Mouse (Mus musculus) hindbrain, embryonic 13.5 days (tissue): ENCODE data around the gene Foxd4. TPM values are rescaled to one million over a fixed set of nuclear protein-coding genes. Genes with fewer than 3 reads are reported as not detected.
A peak's percentile ranks its signal among the peaks of the same experiment; 100 is the strongest.
"Not testable (repeated sequence)": the region's sequence is repeated elsewhere in the genome, so short reads cannot be mapped to it uniquely, and the experiment has no call there.

Experiments used
- ATAC-seq: fragments of 200-750 bp; cut with Nextera tagmentation; 2 replicates; pipeline ENCODE4 v1.8.0; 2017; ENCODE audit warnings: moderate TSS enrichment; ENCODE audit not compliant: low FRiP score
- H3K27ac ChIP-seq: fragments of 300-500 bp; sonication (generic); 2 replicates; pipeline ENCODE4 v1.5.1; 2015; ENCODE audit warnings: inconsistent platforms, mild to moderate bottlenecking, moderate library complexity
- H3K27me3 ChIP-seq: fragments of 300-500 bp; sonication (generic); 2 replicates; pipeline ENCODE4 v1.6.1; 2015; ENCODE audit warnings: mild to moderate bottlenecking, inconsistent platforms
- H3K36me3 ChIP-seq: fragments of 300-500 bp; sonication (generic); 2 replicates; pipeline ENCODE4 v1.6.1; 2015; ENCODE audit warnings: mild to moderate bottlenecking, inconsistent platforms
- H3K4me1 ChIP-seq: fragments of 300-500 bp; sonication (generic); replicated peaks from 2 replicates; pipeline ENCODE4 v1.6.1; 2015; ENCODE audit warnings: inconsistent platforms
- H3K4me2 ChIP-seq: fragments of 300-500 bp; sonication (generic); 2 replicates; pipeline ENCODE4 v1.6.1; 2015; ENCODE audit warnings: inconsistent platforms, mild to moderate bottlenecking, moderate library complexity
- H3K4me3 ChIP-seq: fragments of 300-500 bp; sonication (generic); 2 replicates; pipeline ENCODE4 v1.5.1; 2015; ENCODE audit warnings: mild to moderate bottlenecking, inconsistent platforms
- H3K9ac ChIP-seq: fragments of 300-500 bp; sonication (generic); 2 replicates; pipeline ENCODE4 v1.6.1; 2015; ENCODE audit warnings: mild to moderate bottlenecking, inconsistent platforms
- H3K9me3 ChIP-seq: fragments of 300-500 bp; sonication (generic); 2 replicates; pipeline ENCODE4 v1.6.1; 2016; ENCODE audit warnings: inconsistent platforms
- WGBS: fragments of 180-500 bp; shearing (Covaris S2); methylation state at CpG from one replicate; pipeline ENCODE4 v1.1.7; 2015; 5-methylcytosine and 5-hydroxymethylcytosine counted together
- polyA plus RNA-seq: library from polyadenylated mRNA; unstranded; fragments of >200 nt; fragmentation: Nextera tagmentation; extraction: Ambion mirVana; gene quantifications from 2 replicates; pipeline ENCODE4 v1.2.1, GENCODE M21; 2015

Gene Foxd4
- polyA plus RNA-seq, 1 experiment from 2014 or later = 0.19 TPM

DNA sequence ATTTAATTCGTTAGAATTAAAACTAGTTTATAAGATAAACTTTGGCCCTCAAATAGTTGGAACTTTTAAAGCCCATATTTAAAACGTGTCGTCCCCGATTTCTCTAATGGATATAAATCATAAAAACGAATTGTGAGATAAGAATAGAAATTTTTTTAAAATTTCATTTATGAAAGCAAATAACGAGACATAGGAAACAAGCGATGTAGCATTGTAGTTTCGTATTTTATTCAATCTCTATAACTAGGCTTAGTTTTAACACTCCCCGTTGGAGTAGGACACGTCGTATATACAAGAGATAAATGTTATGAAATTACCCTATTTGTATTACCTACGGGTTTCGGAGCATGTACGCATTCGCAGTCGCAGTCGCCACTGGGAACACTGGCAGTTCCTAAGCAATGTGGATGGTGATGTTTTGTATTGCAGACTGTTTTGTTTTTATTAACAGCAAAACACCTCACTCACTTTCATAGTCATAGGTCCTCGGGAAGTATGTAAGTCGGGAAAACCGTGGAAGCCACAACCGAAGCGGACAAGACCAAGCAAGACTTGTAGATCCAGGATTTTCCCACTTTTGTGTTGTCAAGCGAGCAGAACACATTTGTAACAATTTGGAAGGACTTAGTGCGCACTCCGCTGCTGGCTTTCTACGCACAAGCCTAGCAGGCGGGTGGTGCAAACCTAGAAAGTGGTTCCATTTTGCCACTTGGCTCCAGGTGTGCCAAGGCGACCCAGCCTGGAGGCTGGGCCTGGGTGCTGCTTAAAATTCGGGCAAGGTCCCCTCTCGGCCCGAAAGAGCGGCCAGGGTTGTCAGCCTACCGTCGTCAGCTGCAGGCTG lies 2.0 kb downstream of the Foxd4 start:
- ATAC-seq = no peak
- Histone ChIP-seq H3K4me1 (peaks cover 23% of the 10 kb centered on the region), H3K4me3 (peak overlapping the region; percentile 39), H3K4me2 (peak overlapping the region; percentile 64), H3K27ac (no peak overlapping the region), H3K9me3 (no peaks in the 10 kb centered on the region), H3K9ac (no peak overlapping the region), H3K36me3 (no peaks in the 10 kb centered on the region), H3K27me3 (peaks cover 86% of the 10 kb centered on the region)
- WGBS = 2% methylated on average over 34 of the region's 34 CpGs

DNA sequence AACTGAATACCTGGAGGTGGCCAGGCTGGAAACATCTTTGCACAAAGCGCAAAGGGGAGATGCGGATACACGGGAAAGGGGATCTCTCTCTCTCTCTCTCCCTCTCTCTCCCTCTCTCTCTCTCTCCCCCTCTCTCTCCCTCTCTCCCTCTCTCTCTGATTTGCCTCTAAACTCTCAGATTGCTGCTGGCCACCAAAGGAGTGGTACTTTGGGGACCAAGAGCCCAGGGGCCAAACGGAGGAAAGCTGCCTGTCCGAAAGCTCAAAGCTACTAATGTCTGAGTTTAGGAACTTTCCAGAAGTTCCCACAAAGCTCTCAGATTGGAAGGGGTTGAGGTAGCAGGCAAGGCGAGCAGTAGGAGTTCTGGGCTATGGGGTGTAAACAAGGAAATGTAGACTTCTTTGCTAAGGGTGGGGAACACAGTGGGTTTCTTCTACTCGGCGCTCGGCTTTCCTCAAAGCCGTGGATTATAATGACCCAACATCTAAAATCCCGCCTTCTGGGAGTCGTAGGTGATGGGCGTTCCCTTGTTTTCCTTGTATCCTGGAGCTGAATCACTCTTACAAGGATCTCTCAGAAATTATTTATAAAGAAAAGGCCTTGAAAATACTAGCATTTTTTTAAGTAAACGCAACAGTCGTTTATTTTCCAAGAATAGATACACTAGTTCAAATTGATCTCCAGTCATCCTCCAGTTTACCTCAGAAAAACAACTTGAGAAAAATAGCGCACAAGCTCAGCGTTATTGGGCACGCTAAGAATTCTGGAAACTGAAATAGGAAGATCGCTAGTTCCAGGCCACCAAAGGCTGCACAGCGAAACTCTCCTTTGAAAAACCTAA lies 2.9 kb downstream of the Foxd4 start:
- Histone ChIP-seq H3K36me3 (no peaks in the 10 kb centered on the region), H3K9ac (no peak overlapping the region), H3K27ac (no peak overlapping the region), H3K9me3 (no peaks in the 10 kb centered on the region), H3K4me2 (no peak overlapping the region), H3K4me3 (0 out of 2 replicates have a peak overlapping the region, but pooled peaks have one; percentile 20), H3K27me3 (peaks cover 85% of the 10 kb centered on the region), H3K4me1 (peaks cover 23% of the 10 kb centered on the region)
- no peak for ATAC-seq
- WGBS = 2% methylated on average over 20 of the region's 20 CpGs

DNA sequence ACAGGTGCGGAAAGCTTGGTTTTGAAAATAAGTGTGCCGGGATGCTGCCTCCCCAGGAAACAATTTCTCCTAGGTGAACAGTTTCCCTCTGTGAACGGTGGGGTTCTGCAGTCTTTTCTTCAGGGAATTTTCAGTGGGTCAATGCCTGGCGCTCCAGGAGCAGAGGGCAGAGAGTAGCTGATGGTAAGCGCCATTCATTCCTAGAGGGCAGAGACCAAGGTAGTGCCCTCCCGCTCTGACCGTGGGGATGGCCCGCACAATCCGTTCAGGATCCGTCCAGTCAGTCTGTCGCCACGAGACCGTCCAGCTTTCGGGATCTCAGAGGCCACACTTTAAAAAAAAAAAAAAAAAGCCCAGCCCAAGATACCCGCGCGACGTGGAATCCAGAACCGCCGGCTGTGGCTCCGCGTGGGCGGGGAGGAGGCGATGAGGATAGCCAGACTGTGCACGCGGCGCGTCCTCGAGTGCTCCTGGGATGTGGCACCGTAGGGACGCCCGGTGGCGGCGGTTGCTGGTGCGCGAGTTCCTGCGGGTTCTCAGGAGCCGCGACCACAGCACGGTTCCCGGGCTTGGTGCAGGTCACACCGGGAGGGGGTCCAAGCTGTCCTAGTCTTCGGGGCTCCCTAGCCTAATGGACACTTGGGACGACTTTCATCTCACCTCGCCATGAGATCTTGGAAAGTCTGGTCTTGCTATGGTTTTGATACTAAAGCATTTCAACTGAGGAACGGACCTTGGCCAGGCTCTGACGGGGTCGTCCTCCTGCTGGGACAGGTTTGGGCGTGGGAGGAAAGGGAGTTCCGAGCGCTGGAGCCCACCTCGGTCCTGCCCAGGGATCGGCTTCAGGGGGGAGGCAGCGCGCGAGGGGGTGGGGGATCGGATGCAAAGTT lies 3.7 kb downstream of the Foxd4 start:
- Histone ChIP-seq H3K27me3 (peaks cover 78% of the 10 kb centered on the region), H3K4me3 (peak overlapping the region; percentile 20), H3K9ac (no peak overlapping the region), H3K4me2 (peak overlapping the region; percentile 40), H3K4me1 (peaks cover 23% of the 10 kb centered on the region), H3K36me3 (no peaks in the 10 kb centered on the region), H3K27ac (no peak overlapping the region), H3K9me3 (no peaks in the 10 kb centered on the region)
- WGBS = 1% methylated on average over 57 of the region's 57 CpGs
- ATAC-seq = no peak

DNA sequence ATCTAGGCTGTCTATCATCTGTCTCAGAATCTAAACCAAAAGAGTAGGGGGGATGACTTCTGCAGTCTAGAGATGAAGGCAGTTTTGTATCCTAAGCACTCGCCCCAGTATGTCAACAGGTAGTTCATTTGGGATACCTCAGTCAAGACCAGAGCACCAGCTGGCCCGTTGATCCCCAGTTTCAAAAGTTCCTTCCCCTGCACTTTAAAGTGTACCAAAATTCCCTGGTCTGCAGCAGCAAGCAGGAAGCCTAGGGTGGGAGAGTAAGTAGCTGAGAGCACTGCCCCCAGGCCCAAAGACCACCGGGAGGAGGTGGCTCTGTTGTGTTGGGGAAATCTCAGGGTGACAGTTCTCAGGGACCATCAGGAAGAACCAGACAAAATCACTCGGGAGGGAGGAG lies 4.5 kb downstream of the Foxd4 start:
- peaks cover 70% of the 10 kb centered on the region for H3K27me3 ChIP-seq
- WGBS = 16% methylated on average over 4 of the region's 4 CpGs
- no peak for ATAC-seq

DNA sequence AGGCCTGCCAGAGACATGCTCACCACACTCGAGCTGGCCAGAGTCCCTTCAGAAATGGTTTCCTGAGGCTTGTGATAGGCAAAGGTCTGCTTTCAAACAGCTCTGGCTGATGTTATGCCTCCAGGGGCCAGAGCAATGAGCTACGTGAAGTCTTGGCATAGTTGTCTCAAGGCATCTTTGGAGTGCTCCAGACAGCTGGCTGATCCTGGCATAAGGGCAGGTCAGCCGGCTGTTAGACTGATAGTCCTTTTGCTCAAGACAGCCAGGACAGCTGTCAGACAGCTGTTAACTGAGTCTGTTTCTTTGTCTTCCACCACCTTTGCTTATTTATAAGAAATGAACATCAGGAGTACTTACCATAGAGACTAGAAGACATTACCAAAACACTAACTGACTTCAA lies 14.1 kb downstream of the Foxd4 start:
- H3K27ac ChIP-seq = no peak overlapping the region
- H3K4me2 ChIP-seq = no peak overlapping the region
- H3K4me1 ChIP-seq = no peaks in the 10 kb centered on the region; the same call in 1 of the 2 replicates
- no peak for ATAC-seq
- H3K27me3 ChIP-seq = peaks cover 15% of the 10 kb centered on the region; the same call in 1 of the 2 replicates
- WGBS = 81% methylated on average over 3 of the region's 3 CpGs
- no peak overlapping the region for H3K4me3 ChIP-seq
- H3K9me3 ChIP-seq = no peaks in the 10 kb centered on the region
- H3K36me3 ChIP-seq = no peaks in the 10 kb centered on the region
- H3K9ac ChIP-seq = no peak overlapping the region

More for the DNA sequence above, 4.5 kb downstream of the Foxd4 start:
- Histone ChIP-seq H3K9me3 (no peaks in the 10 kb centered on the region), H3K4me2 (no peak overlapping the region), H3K36me3 (no peaks in the 10 kb centered on the region), H3K27ac (no peak overlapping the region), H3K4me3 (no peak overlapping the region), H3K9ac (no peak overlapping the region), H3K4me1 (peaks cover 23% of the 10 kb centered on the region)

DNA sequence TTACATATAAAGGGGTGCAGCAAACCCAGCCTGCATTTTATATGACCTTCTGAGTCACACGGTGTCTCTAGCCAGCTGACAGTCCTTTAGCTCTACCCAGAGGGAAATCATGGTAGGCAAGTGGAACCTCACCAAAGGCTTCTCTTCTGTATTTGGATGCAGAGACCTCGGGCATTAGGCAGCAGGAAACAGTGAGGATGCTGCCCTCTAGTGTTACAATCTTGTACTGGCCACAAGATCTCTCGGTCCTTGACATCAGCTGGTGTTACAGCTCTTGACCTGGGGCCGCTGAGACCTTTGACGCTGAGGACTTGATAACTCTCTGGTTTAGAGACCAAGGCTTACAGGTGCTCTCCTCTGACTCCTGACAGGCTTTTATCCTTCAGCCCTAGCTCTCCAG lies 15.5 kb downstream of the Foxd4 start:
- Histone ChIP-seq H3K36me3 (no peaks in the 10 kb centered on the region), H3K27me3 (peaks cover 15% of the 10 kb centered on the region; the same call in 1 of the 2 replicates), H3K9ac (no peak overlapping the region), H3K4me2 (no peak overlapping the region), H3K9me3 (no peaks in the 10 kb centered on the region), H3K4me3 (no peak overlapping the region), H3K4me1 (no peaks in the 10 kb centered on the region; the same call in 1 of the 2 replicates), H3K27ac (no peak overlapping the region)
- ATAC-seq = peak; percentile 28; the same call in 1 of the 2 replicates
- WGBS = 19% methylated on average over 5 of the region's 5 CpGs

DNA sequence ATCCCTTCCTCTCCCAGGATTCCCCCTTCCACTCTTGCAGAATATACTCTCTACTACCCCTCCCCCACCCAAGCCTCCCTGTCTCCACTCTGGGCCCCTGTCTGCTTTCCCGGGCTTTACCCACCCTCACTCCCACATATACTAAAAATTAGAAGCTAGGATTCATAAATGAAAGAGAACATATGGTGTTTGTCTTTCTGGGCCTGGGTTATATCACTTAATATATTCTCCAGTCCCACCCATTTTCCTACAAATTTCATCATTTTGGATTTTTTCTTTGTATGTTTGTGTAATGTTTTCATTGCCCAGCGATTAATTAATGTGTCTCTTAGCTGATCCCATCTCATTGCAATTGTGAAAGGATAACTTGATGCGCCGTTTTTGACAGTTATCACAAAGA lies 19.8 kb downstream of the Foxd4 start:
- no peak for ATAC-seq
- Histone ChIP-seq H3K4me2 (no peak overlapping the region), H3K36me3 (no peaks in the 10 kb centered on the region), H3K27ac (no peak overlapping the region), H3K9ac (no peak overlapping the region), H3K4me1 (no peaks in the 10 kb centered on the region; the same call in 1 of the 2 replicates), H3K4me3 (no peak overlapping the region), H3K9me3 (no peaks in the 10 kb centered on the region), H3K27me3 (0 out of 2 replicates have a peak, but pooled peaks cover 5% of the 10 kb centered on the region)
- 66% methylated on average over 4 of the region's 4 CpGs for WGBS

DNA sequence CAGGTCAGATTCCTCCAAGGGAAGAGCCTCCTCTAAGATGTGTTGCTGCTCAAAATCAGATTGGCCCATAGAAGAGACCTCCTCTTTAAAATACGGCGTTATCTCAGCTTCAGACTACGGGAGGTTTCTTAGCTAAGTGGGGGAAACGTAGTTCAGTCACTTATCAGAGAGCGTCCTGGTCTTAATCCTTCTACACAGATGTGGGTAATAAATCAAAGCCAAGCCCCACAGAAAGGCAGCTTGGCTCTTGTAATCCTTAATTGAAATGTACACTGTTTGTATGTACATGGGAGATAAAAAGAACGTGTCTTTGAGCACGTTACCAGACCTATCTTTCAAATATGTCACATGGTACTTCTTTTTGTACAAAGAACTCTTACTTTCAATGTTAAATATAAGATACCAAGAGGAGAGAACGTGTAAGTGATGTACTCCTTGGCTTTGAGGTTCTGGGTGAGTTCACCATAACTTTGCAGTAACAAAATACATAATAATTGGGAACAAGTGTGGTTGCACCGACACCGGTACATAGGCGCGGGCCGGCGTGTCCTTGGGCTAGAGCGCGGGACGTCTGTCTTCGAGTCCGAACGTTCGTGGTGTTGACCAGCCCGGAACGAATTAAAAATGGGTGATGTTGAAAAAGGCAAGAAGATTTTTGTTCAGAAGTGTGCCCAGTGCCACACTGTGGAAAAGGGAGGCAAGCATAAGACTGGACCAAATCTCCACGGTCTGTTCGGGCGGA lies 25.7 kb downstream of the Foxd4 start, which contains the start of gene Gm10053:
Gm10053 (plus strand) TSS at position 558 of the 742 bp plus-strand sequence.
- not testable (repeated sequence) for H3K9me3 ChIP-seq, H3K9ac ChIP-seq, H3K36me3 ChIP-seq, H3K4me3 ChIP-seq, H3K27ac ChIP-seq, H3K4me2 ChIP-seq, ATAC-seq, H3K4me1 ChIP-seq
- peaks cover 14% of the 10 kb centered on the region for H3K27me3 ChIP-seq
- WGBS = 91% methylated on average over 23 of the region's 26 CpGs

DNA sequence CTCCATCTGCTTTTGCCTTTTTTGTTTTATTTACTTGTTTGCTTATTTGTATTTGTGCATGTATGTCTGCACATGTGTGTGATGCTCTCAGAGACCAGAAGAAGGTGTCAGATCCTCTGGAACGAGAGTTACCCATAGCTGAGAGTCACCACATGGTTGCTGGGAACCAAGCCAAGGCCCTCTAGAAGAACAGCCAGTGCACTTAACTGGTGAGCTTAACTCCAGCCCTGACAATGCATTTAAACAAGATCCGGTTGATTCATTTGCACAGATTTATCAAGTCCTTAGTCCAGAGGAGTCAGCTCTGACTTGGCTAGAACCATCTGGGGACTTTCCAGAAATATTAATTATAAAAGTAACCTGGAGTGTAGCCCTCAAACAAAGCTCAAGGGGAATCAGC lies 27.1 kb downstream of the Foxd4 start:
- WGBS = 74% methylated on average over 2 of the region's 2 CpGs
- Histone ChIP-seq H3K9ac (no peak overlapping the region), H3K36me3 (no peaks in the 10 kb centered on the region), H3K27ac (no peak overlapping the region), H3K27me3 (peaks cover 14% of the 10 kb centered on the region), H3K4me2 (no peak overlapping the region), H3K9me3 (no peaks in the 10 kb centered on the region), H3K4me3 (no peak overlapping the region), H3K4me1 (no peaks in the 10 kb centered on the region)
- ATAC-seq = no peak

DNA sequence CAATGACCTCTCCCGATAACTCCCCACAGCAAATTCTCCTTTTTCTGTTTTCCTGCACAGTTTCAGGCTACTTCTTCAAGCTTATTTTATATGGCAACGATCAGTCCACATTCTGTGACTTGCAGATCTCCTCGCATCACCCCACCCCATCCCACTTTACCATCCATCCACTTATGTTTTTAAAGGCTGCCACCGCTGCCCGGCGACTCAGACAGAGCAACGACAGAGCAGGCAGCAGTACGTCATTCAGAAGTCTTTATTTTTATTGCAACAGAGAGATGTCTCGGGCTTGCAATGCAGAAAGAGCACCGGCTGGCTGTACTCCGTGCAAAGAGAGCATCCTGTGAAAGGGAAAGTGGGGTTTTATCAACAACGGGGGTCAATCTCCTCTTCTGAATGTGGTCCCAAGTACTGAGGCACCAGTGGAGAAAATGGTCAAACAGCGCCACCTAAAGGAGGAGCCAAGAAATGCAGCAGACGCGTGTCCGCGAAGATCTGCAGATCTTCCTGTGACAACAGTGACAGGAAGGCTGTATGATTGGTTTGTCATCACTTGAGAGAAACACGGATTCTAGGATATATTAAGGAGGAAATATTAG lies 29.9 kb downstream of the Foxd4 start:
- Histone ChIP-seq H3K36me3 (no peaks in the 10 kb centered on the region), H3K9me3 (no peaks in the 10 kb centered on the region), H3K4me3 (peak overlapping the region; percentile 37), H3K27ac (no peak overlapping the region), H3K4me1 (no peaks in the 10 kb centered on the region), H3K4me2 (peak overlapping the region; percentile 61), H3K27me3 (peaks cover 14% of the 10 kb centered on the region), H3K9ac (peak overlapping the region; percentile 66)
- ATAC-seq = peak; percentile 84
- 20% methylated on average over 18 of the region's 18 CpGs for WGBS

DNA sequence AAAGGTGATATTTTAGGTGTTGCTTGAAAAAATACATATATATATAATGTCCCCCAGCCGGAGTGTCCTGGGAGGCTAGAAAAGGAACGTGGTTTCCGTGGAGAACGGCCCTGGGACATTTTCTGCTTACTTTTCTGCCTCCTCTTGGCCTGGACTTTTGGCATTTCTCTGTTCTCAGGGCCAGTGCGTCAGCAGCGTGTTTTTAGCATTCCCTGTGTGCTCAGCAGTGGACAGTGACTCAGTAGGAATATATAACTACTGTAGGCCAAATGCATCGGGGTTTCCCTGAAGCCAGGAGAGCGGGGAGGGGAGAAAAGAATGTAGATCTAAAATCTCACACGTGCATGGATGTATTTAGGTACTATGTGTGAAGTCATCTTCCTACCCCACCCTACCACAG lies 35.6 kb downstream of the Foxd4 start:
- no peak for ATAC-seq
- no peaks in the 10 kb centered on the region for H3K9me3 ChIP-seq
- no peaks in the 10 kb centered on the region for H3K36me3 ChIP-seq
- WGBS = 87% methylated on average over 9 of the region's 9 CpGs
- peaks cover 35% of the 10 kb centered on the region for H3K27me3 ChIP-seq
- no peak overlapping the region for H3K27ac ChIP-seq
- no peak overlapping the region for H3K4me3 ChIP-seq
- no peak overlapping the region for H3K4me2 ChIP-seq
- no peak overlapping the region for H3K9ac ChIP-seq
- peaks cover 10% of the 10 kb centered on the region for H3K4me1 ChIP-seq
